Mouse (Mus musculus) layer of hippocampus, adult 9-10 months (tissue): ENCODE results near the gene 3110082I17Rik.

Source experiments
- DNase-seq: peaks from one replicate; pipeline ENCODE4 v3.0.0; 2022; ENCODE audit warnings: low spot score

Gene 3110082I17Rik

GRCm38 (mm10) chr5:139453031-139453430 lies 7.3 kb downstream of the 3110082I17Rik start:
- DNase-seq = no peak

- no peak for DNase-seq
These were observed 10.4 kb downstream of the 3110082I17Rik start for GRCm38 (mm10) chr5:139449926-139450325.

DNA sequence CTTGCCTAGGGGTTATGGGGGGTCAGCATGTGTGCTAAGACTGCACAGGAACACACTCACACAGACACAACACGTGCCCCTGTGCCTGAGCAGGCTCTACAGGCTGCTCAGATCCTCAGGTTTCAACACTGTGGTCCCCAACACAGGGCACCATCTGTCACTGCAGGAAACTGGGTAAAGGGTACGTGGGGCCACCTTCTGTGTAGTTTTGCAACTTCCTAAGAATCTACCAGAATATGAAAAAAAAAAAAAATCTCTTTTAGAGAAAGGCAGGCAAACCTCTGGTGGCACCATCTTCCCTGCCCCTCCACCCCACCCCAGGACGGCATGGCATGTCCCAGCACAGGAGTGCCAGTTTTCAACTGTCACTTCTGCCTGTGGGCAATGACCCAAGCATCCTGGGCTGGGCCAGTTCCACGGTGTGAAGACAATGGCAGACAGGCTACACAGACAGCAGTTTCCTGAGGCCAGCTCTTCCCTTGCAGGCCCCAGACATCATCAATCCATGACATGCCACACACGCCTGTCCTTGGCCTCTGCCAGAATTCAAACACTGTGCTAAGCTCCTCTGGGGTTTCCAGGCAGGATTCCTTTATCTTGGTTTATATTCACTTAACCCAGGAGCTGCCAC lies 11.1 kb downstream of the 3110082I17Rik start:
- no peak for DNase-seq

- DNase-seq = no peak
These were observed 12.3 kb downstream of the 3110082I17Rik start for GRCm38 (mm10) chr5:139448025-139448424.

- DNase-seq = no peak
These were observed 15.1 kb downstream of the 3110082I17Rik start for GRCm38 (mm10) chr5:139445258-139445657.

DNA sequence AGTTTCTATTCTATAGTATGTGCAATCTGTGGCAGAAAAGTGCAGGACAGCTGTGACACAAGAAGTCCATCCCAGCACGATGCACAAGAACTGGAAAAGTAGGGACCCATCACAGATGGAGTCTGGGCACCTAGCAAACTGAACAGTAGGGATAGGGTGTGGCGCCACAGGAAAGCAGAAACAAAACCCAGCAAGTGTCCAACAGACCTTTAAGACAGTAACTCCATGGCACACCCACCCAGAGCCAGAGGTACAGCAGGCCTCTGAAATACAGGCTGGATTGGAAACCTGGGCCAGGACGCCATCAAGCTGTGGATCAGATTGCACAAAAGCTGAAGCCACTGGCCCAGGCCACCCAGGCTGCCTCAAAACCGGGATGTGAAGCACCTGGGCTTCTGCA lies 17.4 kb downstream of the 3110082I17Rik start:
- no peak for DNase-seq

DNA sequence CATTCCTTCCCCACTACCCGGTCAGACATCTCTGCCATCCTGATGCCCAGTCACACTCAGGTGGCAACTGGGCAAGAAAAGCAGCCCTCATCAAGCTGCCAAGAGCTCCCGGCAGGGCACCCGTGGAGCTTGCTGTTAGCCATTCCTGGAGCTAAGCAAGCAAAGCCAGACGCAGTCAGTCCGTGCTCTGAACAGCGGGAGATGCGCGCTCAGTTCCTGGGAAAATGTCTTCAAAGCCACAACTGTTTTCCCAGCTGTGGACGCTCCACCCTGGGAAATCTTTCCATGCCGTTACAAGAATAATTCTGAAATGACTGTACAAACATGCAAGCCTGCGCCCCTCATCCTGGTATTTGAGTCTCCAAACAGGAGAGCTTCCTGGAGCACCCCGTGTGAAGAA lies 17.9 kb downstream of the 3110082I17Rik start:
- DNase-seq = no peak

- no peak for DNase-seq
These were observed 18.7 kb downstream of the 3110082I17Rik start for GRCm38 (mm10) chr5:139441726-139442018.

- no peak for DNase-seq
These were observed 19.2 kb downstream of the 3110082I17Rik start for GRCm38 (mm10) chr5:139440926-139441725.

GRCm38 (mm10) chr5:139440451-139440850 lies 19.9 kb downstream of the 3110082I17Rik start:
- no peak for DNase-seq

GRCm38 (mm10) chr5:139438440-139438839 lies 21.9 kb downstream of the 3110082I17Rik start:
- no peak for DNase-seq

- no peak for DNase-seq
These were observed 22.6 kb downstream of the 3110082I17Rik start for GRCm38 (mm10) chr5:139437769-139438168.

DNA sequence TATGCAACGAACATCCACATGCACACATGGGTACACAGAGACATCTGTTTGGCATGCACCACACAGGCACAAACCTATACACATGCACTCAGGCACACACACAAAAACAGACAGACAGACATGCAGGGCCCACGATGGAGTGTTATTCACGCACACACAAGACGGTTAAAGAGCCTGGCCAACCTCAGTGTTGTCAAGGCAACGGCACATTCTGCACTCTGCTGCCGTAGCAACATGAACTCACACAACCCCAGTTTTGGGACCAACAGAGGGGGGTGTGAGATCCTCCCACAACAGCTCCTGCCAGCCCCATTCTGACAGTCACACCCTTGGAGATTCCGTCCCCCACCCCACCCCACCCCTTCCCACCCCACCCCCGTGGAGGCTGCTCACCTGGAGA lies 25.4 kb downstream of the 3110082I17Rik start:
- peak; percentile 53 for DNase-seq

GRCm38 (mm10) chr5:139433842-139434568 lies 26.3 kb downstream of the 3110082I17Rik start:
- DNase-seq = no peak

DNA sequence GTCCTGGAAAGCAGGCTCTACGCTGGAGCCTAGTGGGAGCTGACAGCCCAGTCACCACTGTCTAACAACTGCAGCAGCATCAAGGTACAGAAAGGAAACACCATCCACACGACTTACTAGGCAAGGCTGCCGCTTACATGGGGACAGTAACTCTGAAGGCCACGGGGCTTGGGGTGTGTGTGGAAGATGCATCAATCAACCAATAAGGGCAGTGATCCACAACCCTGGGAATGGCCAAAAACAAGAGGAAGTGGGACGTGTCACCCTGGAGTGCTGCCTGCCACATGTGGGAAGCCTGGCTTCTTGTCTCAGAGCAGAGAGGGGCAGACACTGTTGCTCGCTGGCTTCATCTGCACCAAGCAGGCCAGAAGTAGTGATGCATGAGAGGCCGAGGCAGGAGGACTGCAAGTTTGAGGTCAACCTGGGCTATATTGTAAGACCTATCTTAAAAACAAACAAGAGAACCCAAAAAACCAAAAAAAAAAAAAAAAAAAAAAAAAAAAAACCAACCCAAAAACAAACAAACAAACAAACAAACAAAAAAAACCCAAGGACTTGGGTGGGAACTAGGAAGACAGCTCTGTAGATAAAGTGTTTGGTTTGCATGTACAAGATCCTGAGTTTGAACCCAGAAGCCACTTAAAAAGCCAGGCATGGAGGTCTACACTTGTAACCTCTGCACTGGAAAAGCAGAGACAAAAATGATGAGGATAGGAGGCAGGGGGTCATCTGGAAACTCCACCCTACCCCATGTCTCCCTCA lies 27.4 kb downstream of the 3110082I17Rik start:
- no peak for DNase-seq

GRCm38 (mm10) chr5:139432333-139432732 lies 28.0 kb downstream of the 3110082I17Rik start:
- no peak for DNase-seq

DNA sequence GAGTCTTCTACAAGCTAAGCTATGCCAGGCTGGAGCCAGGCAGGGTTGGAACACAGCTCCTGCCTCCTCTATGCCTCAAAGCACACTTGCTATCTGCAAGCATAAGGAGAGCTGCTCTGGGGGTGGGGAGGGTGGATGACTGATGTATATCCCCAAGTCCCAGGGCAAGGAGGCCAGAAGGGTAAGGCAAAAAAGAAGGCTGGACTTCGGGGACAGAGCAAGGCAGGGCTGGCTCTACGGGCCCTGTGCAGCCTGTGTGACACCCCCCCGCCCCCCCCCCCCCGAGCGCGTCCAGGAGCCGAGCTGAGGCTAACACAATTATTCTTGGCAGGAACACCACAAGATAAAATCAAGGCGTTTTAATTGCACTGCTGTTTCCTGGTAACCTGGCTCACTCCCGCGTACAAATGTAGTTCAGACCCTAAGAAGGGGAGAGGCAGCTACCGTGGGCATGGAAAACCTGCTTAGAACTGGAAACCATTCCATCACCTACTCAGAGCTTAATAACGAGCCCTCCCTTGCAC lies 30.4 kb downstream of the 3110082I17Rik start:
- no peak for DNase-seq

GRCm38 (mm10) chr5:139427989-139428388 lies 32.3 kb downstream of the 3110082I17Rik start:
- DNase-seq = no peak

DNA sequence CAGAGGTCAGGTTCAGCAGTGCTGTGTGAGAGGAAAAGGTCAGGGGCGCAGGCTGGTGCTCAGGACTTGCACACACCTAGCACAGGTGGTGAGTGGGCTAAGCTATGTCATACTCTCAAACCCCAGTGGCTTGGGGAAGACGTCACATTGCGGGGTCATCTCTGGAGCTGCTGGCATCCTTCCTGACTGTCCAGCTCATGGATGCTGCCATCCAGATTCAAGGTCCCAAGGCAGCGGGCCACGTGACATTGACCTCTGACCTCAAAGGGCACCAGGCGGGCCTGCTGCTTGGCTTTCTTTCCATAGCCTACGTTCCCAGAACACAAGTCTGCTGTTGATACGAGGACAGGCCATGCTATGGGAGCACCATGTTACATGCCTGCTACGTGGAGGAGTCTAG lies 33.3 kb downstream of the 3110082I17Rik start:
- DNase-seq = no peak

DNA sequence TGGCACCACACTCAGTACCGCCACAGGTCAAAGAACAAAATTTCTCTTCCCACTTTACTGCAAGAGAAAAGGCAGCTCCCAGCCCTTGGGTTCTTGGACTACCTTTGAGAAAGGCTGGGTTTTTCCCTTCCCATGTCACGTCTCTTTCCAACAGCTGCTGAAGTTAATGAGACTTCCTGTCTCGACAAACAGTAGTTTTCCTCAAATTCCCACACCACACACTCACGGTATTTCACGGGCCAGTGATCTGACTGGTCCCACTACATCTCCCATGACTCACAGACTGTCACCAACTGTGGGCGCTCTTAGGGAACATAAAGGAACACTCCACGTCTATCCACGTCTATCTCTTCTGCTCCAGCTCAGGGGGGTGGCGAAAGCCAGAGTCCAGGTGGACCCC lies 35.1 kb downstream of the 3110082I17Rik start:
- DNase-seq = no peak

- DNase-seq = no peak
These were observed 37.1 kb downstream of the 3110082I17Rik start, which contains the start of gene Gper1 for GRCm38 (mm10) chr5:139423026-139423865. Gene Gper1 (plus strand): TSS chr5:139423151.
